Comparison of ENCODE assay signal across 25 mouse cellular contexts in the genomic region with DNA sequence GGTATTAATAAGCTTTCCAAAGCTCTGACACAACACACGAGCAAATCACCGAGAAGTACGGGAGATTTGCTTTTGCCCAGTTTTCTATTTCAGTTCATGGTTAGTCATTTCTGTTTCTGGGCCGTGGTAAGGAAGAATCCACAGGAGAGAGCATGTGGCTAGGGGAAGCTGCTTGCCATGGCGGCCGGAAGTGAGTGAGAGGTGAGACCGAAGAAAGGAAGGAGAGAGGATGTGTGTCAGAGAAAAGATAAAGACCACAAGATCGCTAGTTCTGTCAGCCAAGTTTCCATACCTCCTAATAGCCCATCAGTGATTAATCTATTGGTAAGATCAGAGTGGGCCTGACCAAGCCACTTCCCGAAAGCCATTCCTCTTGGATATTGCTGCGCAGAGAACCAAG.
DNase-seq lines count a peak whose midpoint lies in the region; ATAC-seq and TF ChIP-seq lines count a peak whose summit lies in the region.
"Had no signal": no experiment of that assay in that cellular context is flagged by ENCODE, and none has a peak within 500 bp of the region (broad histone marks: within the 10 kb centered on the region; RNA-seq: fewer than 3 reads in every experiment).

No protein-coding gene starts in this region.

- H3K36me3 ChIP-seq in liver, embryonic 12.5 days, result no peaks in the 10 kb centered on the region
- peaks cover 3% of the 10 kb centered on the region for H3K36me3 ChIP-seq in megakaryocyte, embryonic 14.5 days (replicated peaks; ENCODE audit: low read length)
- H3K36me3 ChIP-seq in liver, postnatal 0 days (replicated peaks; ENCODE audit: insufficient read depth, low read length), result no peaks in the 10 kb centered on the region
- H3K36me3 ChIP-seq: heart, embryonic 10.5 days; hindbrain, embryonic 12.5 days; limb, embryonic 12.5 days had no signal

- WGBS in liver, embryonic 12.5 days (ENCODE audit: insufficient replicate concordance), result 18% methylated on average over 10 of the region's 10 CpGs
- 40% methylated on average over 10 of the region's 10 CpGs for WGBS in liver, postnatal 0 days (ENCODE audit: insufficient replicate concordance)

- H3K9me3 ChIP-seq in liver, embryonic 12.5 days (replicated peaks), result no peaks in the 10 kb centered on the region
- H3K9me3 ChIP-seq in megakaryocyte, embryonic 14.5 days, result no peaks in the 10 kb centered on the region
- H3K9me3 ChIP-seq in liver, postnatal 0 days (ENCODE audit: low read length), result no peaks in the 10 kb centered on the region
- H3K9me3 ChIP-seq: heart, embryonic 10.5 days; heart, embryonic 15.5 days; hindbrain, embryonic 12.5 days; limb, embryonic 12.5 days had no signal

- TF ChIP-seq EP300 in liver, postnatal 0 days (IDR thresholded peaks at IDR 0.05; ENCODE audit: low read depth), result no peak

- ATAC-seq in liver, embryonic 12.5 days, result 0 out of 2 replicates have a peak, but pooled peaks have one; percentile 24
- ATAC-seq in granulocyte monocyte progenitor cell, adult 5-6 weeks (replicated peaks; ENCODE audit: poor library complexity, severe bottlenecking), result peak; percentile 88
- no peak for ATAC-seq in liver, postnatal 0 days
- ATAC-seq: forebrain, postnatal 0 days; lung, postnatal 0 days had no signal

- H3K27ac ChIP-seq in liver, embryonic 12.5 days, result no peak overlapping the region
- no peak overlapping the region for H3K27ac ChIP-seq in liver, postnatal 0 days (ENCODE audit: low read depth)
- H3K27ac ChIP-seq: heart, embryonic 10.5 days; heart, embryonic 15.5 days; hindbrain, embryonic 12.5 days; limb, embryonic 12.5 days had no signal

- no peaks in the 10 kb centered on the region for H3K27me3 ChIP-seq in liver, embryonic 12.5 days (replicated peaks)
- H3K27me3 ChIP-seq in megakaryocyte, embryonic 14.5 days (replicated peaks), result no peaks in the 10 kb centered on the region
- H3K27me3 ChIP-seq in liver, postnatal 0 days (ENCODE audit: insufficient read depth, low read length), result no peaks in the 10 kb centered on the region
- H3K27me3 ChIP-seq: heart, embryonic 15.5 days; hindbrain, embryonic 12.5 days; limb, embryonic 12.5 days had no signal

- no peak overlapping the region for H3K4me3 ChIP-seq in liver, embryonic 12.5 days
- peak overlapping the region; percentile 50 for H3K4me3 ChIP-seq in megakaryocyte, embryonic 14.5 days (replicated peaks)
- no peak overlapping the region for H3K4me3 ChIP-seq in liver, postnatal 0 days (ENCODE audit: low read depth, low read length)
- H3K4me3 ChIP-seq: erythroblast, embryonic 14.5 days; heart, embryonic 10.5 days; heart, embryonic 15.5 days; hindbrain, embryonic 12.5 days; limb, embryonic 12.5 days had no signal

- peak overlapping the region; percentile 18; the same call in 1 of the 2 replicates for H3K4me2 ChIP-seq in liver, embryonic 12.5 days
- no peak overlapping the region for H3K4me2 ChIP-seq in liver, postnatal 0 days (ENCODE audit: low read depth, low read length)
- H3K4me2 ChIP-seq: heart, embryonic 15.5 days; hindbrain, embryonic 12.5 days; limb, embryonic 12.5 days; liver, embryonic 11.5 days had no signal

- no peak for DNase-seq in liver
- DNase-seq in CD4-positive, CD25-positive, alpha-beta regulatory T cell, adult 2 months (ENCODE audit: low read depth, low spot score), result peak; percentile 15
- no peak for DNase-seq in left cerebral cortex, adult 9 months (ENCODE audit: low spot score in 2 of 2)
- no peak for DNase-seq in gastrocnemius, postnatal 4 days (ENCODE audit: low spot score in 2 of 2)
- no peak for DNase-seq in liver, postnatal 0 days
- DNase-seq: adrenal gland, postnatal 25 days; cerebellum, adult 11-12 months; cerebellum, adult 9-11 months; forebrain, postnatal 0 days; gastrocnemius, postnatal 10 days; heart, adult 11 months; kidney, adult 11 months; kidney, postnatal 14 days; lung, adult 18-20 months; midbrain, embryonic 14.5 days had no signal

- no peaks in the 10 kb centered on the region for H3K4me1 ChIP-seq in liver, embryonic 12.5 days
- H3K4me1 ChIP-seq in megakaryocyte, embryonic 14.5 days, result peaks cover 28% of the 10 kb centered on the region
- H3K4me1 ChIP-seq in liver, postnatal 0 days (ENCODE audit: insufficient read depth), result no peaks in the 10 kb centered on the region
- H3K4me1 ChIP-seq: heart, embryonic 10.5 days; heart, embryonic 15.5 days; hindbrain, embryonic 12.5 days; limb, embryonic 12.5 days had no signal

- H3K9ac ChIP-seq in liver, embryonic 12.5 days, result no peak overlapping the region
- no peak overlapping the region for H3K9ac ChIP-seq in liver, postnatal 0 days (replicated peaks)
- H3K9ac ChIP-seq: forebrain, postnatal 0 days; heart, embryonic 15.5 days; hindbrain, embryonic 12.5 days; limb, embryonic 12.5 days had no signal

- no peak for TF ChIP-seq CTCF in liver, postnatal 0 days (IDR thresholded peaks at IDR 0.05; ENCODE audit: low read depth)
